Mouse (Mus musculus) lung, postnatal 0 days (tissue): ENCODE data around the gene Rtn4.

Experiments
- CTCF ChIP-seq: IDR thresholded peaks from 2 replicates; pipeline ENCODE4 v1.5.1; 2016; ENCODE audit warnings: antibody characterized with exemption, mild to moderate bottlenecking
- EP300 ChIP-seq: IDR thresholded peaks from 2 replicates; pipeline ENCODE4 v1.6.1; 2016; ENCODE audit warnings: antibody characterized with exemption, mild to moderate bottlenecking, control low read depth

DNA sequence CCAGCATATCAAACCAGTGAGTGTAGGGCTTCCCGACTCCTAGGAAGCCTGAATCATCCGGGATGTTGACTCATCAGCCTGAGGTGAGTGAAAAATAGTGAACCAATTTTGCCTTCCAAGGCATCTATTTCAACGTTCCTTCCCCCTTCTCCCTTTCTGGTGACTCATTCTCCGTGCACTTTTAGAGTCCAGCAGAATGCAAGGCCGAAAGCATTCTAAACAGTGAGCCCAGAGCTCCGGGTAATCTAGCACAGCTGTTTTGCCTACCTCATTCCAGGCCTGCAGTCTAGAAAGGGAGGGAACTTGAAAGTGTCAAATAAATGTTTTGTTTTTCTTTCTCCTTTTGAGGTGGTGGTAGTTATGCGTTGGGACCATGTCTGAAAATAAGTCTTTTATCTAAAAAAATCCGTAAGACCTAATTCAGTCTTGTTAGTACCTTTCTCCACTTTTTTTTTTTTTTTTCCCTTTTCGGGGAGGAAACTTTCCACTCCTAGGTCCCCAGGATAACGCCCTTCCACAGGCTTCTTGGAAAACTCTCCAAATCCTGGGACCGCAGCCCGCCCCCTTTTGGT, 550 bp upstream of the Rtn4 start:
- peak; percentile 62 for TF ChIP-seq CTCF
- no peak for TF ChIP-seq EP300
